Mouse (Mus musculus) hindbrain, embryonic 14.5 days (tissue): ENCODE results near the gene BC051142. TPM values are rescaled to one million over a fixed set of nuclear protein-coding genes. Genes with fewer than 3 reads are reported as not detected.
"Not testable (repeated sequence)": the region's sequence is repeated elsewhere in the genome, so short reads cannot be mapped to it uniquely, and the experiment has no call there.

Experiments
- ATAC-seq: fragments of 200-750 bp; cut with Nextera tagmentation; 2 replicates; pipeline ENCODE4 v1.8.0; 2017; ENCODE audit warnings: moderate number of reproducible peaks, mild to moderate bottlenecking, moderate TSS enrichment, moderate library complexity; ENCODE audit not compliant: low FRiP score
- DNase-seq: peaks from one replicate; pipeline ENCODE4 v3.0.0-alpha.2; 2015; ENCODE audit warnings: low spot score
- H3K27ac ChIP-seq: fragments of 300-500 bp; sonication (generic); 2 replicates; pipeline ENCODE4 v1.5.1; 2014; ENCODE audit warnings: mild to moderate bottlenecking, moderate library complexity
- H3K27me3 ChIP-seq: fragments of 300-500 bp; sonication (generic); 2 replicates; pipeline ENCODE4 v1.6.1; 2014; ENCODE audit warnings: mild to moderate bottlenecking, low read length, mixed read lengths; ENCODE audit not compliant: control insufficient read depth, insufficient read depth
- H3K36me3 ChIP-seq: fragments of 300-500 bp; sonication (generic); replicated peaks from 2 replicates; pipeline ENCODE4 v1.6.1; 2014; ENCODE audit not compliant: control insufficient read depth, insufficient read depth
- H3K4me1 ChIP-seq: fragments of 300-500 bp; sonication (generic); replicated peaks from 2 replicates; pipeline ENCODE4 v1.6.1; 2014; ENCODE audit warnings: antibody characterized with exemption, low read length, mixed read lengths; ENCODE audit not compliant: control insufficient read depth, insufficient read depth
- H3K4me2 ChIP-seq: fragments of 300-500 bp; sonication (generic); replicated peaks from 2 replicates; pipeline ENCODE4 v1.6.1; 2014; ENCODE audit warnings: mild to moderate bottlenecking, moderate library complexity
- H3K4me3 ChIP-seq: fragments of 300-500 bp; sonication (generic); replicated peaks from 2 replicates; pipeline ENCODE4 v1.5.1; 2014; ENCODE audit warnings: mild to moderate bottlenecking, low read length
- H3K9ac ChIP-seq: fragments of 300-500 bp; sonication (generic); 2 replicates; pipeline ENCODE4 v1.6.1; 2014
- H3K9me3 ChIP-seq: fragments of 300-500 bp; sonication (generic); 2 replicates; pipeline ENCODE4 v1.6.1; 2016; ENCODE audit warnings: low read length; ENCODE audit not compliant: control insufficient read depth
- WGBS: fragments of 180-500 bp; shearing (Covaris S2); extraction: QIAGEN DNeasy Blood & Tissue Kit; methylation state at CpG from one replicate; pipeline ENCODE4 v1.1.7; 2014; 5-methylcytosine and 5-hydroxymethylcytosine counted together
- polyA plus RNA-seq: library from polyadenylated mRNA; unstranded; fragments of >200 nt; fragmentation: Nextera tagmentation; extraction: Ambion mirVana; gene quantifications from 2 replicates; pipeline ENCODE4 v1.2.1, GENCODE M21; 2014

BC051142 gene
- polyA plus RNA-seq, 1 experiment from 2014 or later, result 5.6 TPM

DNA sequence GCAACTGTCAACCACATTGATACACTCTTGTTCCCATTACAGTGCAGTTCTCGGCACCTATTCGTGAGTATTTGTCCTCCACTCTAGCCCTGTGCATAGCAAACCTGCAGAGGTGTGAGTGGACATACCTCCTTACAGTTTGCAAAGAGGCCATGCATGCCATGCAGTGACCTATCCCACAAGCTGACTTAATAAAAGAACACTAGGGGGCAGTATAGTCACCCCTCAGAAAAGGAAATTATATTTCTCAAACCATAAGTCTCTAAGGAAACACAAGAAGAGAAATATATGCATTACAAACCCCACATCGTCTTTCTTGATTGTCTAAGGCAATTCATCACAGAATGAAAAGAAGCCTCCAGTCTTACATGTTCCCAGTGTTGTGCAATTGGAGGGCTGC, 41.2 kb downstream of the BC051142 start:
- Histone ChIP-seq H3K4me2 (no peak overlapping the region), H3K27me3 (no peaks in the 10 kb centered on the region), H3K4me1 (no peaks in the 10 kb centered on the region), H3K36me3 (no peaks in the 10 kb centered on the region), H3K9ac (no peak overlapping the region), H3K4me3 (no peak overlapping the region), H3K9me3 (no peaks in the 10 kb centered on the region), H3K27ac (no peak overlapping the region)
- peak; percentile 76 for DNase-seq
- ATAC-seq, result no peak
- WGBS, result 53% methylated on average over 3 of the region's 3 CpGs

DNA sequence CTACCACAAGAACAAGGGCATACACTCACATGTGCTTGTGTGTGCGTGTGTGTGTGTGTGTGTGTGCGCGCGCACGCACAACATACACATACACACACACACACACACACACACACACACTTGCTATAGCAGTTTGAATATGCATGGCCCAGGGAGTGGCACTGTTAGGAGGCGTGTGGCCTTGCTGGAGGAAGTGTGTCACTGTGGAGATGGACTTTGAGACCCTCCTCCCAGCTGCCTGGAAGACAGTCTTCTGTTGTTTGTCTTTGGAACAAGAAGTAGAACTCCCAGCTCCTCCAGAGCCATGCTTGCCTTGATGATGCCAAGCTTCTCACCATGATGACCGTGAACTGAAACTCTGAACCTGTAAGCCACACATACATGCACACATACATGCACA, 43.4 kb downstream of the BC051142 start:
- Histone ChIP-seq H3K4me1 (no peaks in the 10 kb centered on the region), H3K4me3 (no peak overlapping the region), H3K9me3 (no peaks in the 10 kb centered on the region), H3K27me3 (no peaks in the 10 kb centered on the region), H3K4me2 (no peak overlapping the region), H3K27ac (no peak overlapping the region), H3K36me3 (no peaks in the 10 kb centered on the region), H3K9ac (no peak overlapping the region)
- ATAC-seq, result no peak
- WGBS, result 95% methylated on average over 7 of the region's 7 CpGs
- DNase-seq, result no peak

DNA sequence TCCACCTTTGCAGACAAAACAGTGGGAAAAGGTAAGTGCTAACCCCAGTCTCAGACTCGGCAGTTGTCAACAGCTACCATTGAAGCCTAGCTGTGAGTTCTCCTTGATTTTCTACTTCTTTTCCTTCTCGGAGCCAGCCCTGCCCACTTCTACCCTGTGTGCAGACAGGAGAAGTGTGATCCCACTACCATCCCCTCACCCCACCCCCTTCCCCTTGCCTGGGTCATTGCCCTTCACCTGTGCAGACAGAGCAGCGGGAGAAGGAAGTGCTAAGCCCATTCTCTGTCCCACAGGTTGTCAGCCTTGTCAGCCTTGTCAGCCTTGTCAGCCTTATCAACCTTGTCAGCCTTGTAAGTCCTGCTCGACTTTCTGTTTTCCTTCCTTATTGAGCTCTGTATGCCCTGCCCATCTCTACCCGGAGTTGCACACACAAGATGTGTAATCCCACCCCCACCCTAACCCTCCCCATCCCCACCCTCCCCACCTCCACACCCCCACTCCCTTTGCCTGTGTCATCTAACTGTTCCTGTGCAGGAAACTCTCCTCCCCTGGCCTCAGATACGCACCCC, 49.9 kb downstream of the BC051142 start:
- no peak for DNase-seq
- Histone ChIP-seq H3K36me3 (no peaks in the 10 kb centered on the region), H3K9me3 (no peaks in the 10 kb centered on the region), H3K27me3 (no peaks in the 10 kb centered on the region), H3K9ac (no peak overlapping the region), H3K4me1 (no peaks in the 10 kb centered on the region), H3K4me3 (no peak overlapping the region), H3K27ac (no peak overlapping the region), H3K4me2 (no peak overlapping the region)
- 70% methylated on average over 6 of the region's 6 CpGs for WGBS
- no peak for ATAC-seq

GRCm38 (mm10) chr17:34457668-34458067, 59.0 kb downstream of the BC051142 start:
- no peak overlapping the region for H3K9ac ChIP-seq
- no peak overlapping the region for H3K4me3 ChIP-seq
- H3K9me3 ChIP-seq, result no peaks in the 10 kb centered on the region
- H3K4me1 ChIP-seq, result no peaks in the 10 kb centered on the region
- no peaks in the 10 kb centered on the region for H3K27me3 ChIP-seq
- no peaks in the 10 kb centered on the region for H3K36me3 ChIP-seq
- no peak overlapping the region for H3K27ac ChIP-seq
- H3K4me2 ChIP-seq, result no peak overlapping the region
- 83% methylated on average over 4 of the region's 4 CpGs for WGBS
- DNase-seq (no peak), ATAC-seq (no peak)

DNA sequence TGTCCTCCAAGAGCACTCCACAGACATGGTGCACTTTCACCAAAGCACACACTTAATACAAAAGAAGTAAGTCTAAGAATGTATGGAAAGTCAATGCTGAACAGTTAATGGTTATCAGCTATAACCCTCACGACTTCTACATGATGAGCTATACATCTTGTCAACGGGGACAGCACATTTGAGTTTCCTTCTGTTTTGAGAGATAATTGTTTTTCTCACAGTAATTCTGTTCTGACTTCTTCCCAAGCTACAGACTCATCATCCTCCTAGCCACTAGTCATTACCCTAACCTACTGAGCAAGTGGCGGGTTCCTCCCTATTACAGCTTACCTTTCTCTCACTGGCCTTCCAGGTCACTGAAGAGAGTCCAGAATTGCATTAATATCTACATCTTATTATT, 60.6 kb downstream of the BC051142 start:
- no peaks in the 10 kb centered on the region for H3K9me3 ChIP-seq
- no peak overlapping the region for H3K4me2 ChIP-seq
- DNase-seq (no peak), ATAC-seq (no peak)
- H3K9ac ChIP-seq, result no peak overlapping the region
- no peaks in the 10 kb centered on the region for H3K36me3 ChIP-seq
- no peak overlapping the region for H3K4me3 ChIP-seq
- no peaks in the 10 kb centered on the region for H3K27me3 ChIP-seq
- no peak overlapping the region for H3K27ac ChIP-seq
- no peaks in the 10 kb centered on the region for H3K4me1 ChIP-seq
- 88% methylated on average over 3 of the region's 3 CpGs for WGBS

- H3K27ac ChIP-seq, ATAC-seq, DNase-seq, H3K4me2 ChIP-seq, H3K4me1 ChIP-seq, H3K9ac ChIP-seq, H3K36me3 ChIP-seq, H3K27me3 ChIP-seq, H3K9me3 ChIP-seq, H3K4me3 ChIP-seq: not testable (repeated sequence)
Observed at GRCm38 (mm10) chr17:34465906-34466305, 67.3 kb downstream of the BC051142 start.

DNA sequence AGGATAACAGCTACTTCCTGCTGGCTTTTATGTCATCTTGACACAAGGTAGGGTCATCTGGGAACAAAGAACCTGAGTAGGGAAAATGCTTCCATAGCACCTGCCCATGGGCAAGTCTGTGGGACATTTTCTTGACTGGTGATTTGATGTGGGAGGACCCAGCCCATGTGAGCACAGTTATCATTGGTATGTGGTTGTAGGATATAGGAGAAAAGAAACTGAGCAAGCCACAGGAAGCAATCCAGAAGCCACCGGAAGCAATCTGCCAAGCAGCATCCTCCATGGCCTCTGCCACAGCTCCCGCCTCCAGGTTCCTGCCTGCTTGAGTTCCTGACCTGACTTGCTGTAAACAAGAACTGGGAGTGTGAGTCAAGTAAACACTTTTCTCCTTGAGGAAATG, 71.9 kb downstream of the BC051142 start:
- no peaks in the 10 kb centered on the region for H3K36me3 ChIP-seq
- ATAC-seq (no peak), DNase-seq (no peak)
- H3K27ac ChIP-seq, result no peak overlapping the region
- WGBS, result 98% methylated on average over 2 of the region's 2 CpGs
- no peaks in the 10 kb centered on the region for H3K9me3 ChIP-seq
- H3K4me3 ChIP-seq, result no peak overlapping the region
- no peak overlapping the region for H3K9ac ChIP-seq
- H3K27me3 ChIP-seq, result no peaks in the 10 kb centered on the region
- no peaks in the 10 kb centered on the region for H3K4me1 ChIP-seq
- H3K4me2 ChIP-seq, result no peak overlapping the region

DNA sequence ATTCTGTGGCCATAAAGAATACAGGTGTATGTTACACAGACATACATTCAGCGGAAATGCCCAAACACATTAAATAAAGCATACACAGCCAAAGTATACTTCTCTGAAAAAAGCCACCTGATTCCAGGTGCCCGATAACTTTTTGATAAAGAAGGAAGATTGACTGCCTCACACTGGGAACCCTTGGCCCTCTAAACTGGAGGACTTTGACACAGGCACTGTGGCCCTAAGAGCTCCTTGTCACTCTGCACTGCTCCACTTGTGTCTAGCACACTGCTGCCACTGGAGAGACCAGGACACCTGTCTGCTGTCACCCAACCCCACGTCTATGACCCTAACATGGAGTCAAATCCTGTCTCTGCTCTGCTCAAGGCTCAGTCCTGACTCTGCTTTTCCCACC, 76.4 kb downstream of the BC051142 start:
- Histone ChIP-seq H3K9me3 (no peaks in the 10 kb centered on the region), H3K9ac (no peak overlapping the region), H3K27ac (no peak overlapping the region), H3K4me2 (no peak overlapping the region), H3K36me3 (no peaks in the 10 kb centered on the region), H3K4me1 (no peaks in the 10 kb centered on the region), H3K27me3 (no peaks in the 10 kb centered on the region), H3K4me3 (no peak overlapping the region)
- DNase-seq, result no peak
- no peak for ATAC-seq
- WGBS, result 79% methylated on average over 3 of the region's 3 CpGs

GRCm38 (mm10) chr17:34476427-34476826, 77.8 kb downstream of the BC051142 start:
- Histone ChIP-seq H3K4me1 (no peaks in the 10 kb centered on the region), H3K4me2 (no peak overlapping the region), H3K9me3 (no peaks in the 10 kb centered on the region), H3K36me3 (no peaks in the 10 kb centered on the region), H3K27me3 (no peaks in the 10 kb centered on the region), H3K4me3 (no peak overlapping the region), H3K27ac (no peak overlapping the region), H3K9ac (no peak overlapping the region)
- WGBS, result 93% methylated on average over 1 of the region's 2 CpGs
- DNase-seq (no peak), ATAC-seq (no peak)
